Mouse (Mus musculus) liver, postnatal 0 days (tissue): Measurements from ENCODE around the gene Mcm10.

Source experiments
- CTCF ChIP-seq: sonication (generic); IDR thresholded peaks from 2 replicates; pipeline ENCODE4 v1.5.1; 2016; ENCODE audit warnings: antibody characterized with exemption, low read depth
- EP300 ChIP-seq: IDR thresholded peaks from 2 replicates; pipeline ENCODE4 v1.6.1; 2016; ENCODE audit warnings: antibody characterized with exemption, low read depth, mild to moderate bottlenecking

GRCm38 (mm10) chr2:5027057-5027456, 14.5 kb upstream of the Mcm10 start:
- TF ChIP-seq CTCF: no peak
- no peak for TF ChIP-seq EP300
